ENCODE assay signal across 10 mouse cellular contexts in genomic region chr2:163676321-163676720, GRCm38 (mm10). TPM values are rescaled to one million over a fixed set of nuclear protein-coding genes. Genes with fewer than 3 reads are reported as not detected.
DNase-seq lines count a peak whose midpoint lies in the region; ATAC-seq and TF ChIP-seq lines count a peak whose summit lies in the region.
"Had no signal": no experiment of that assay in that cellular context is flagged by ENCODE, and none has a peak within 500 bp of the region (broad histone marks: within the 10 kb centered on the region; RNA-seq: fewer than 3 reads in every experiment).

No protein-coding gene starts in this region.

- no peak for TF ChIP-seq EP300 in heart, postnatal 0 days (IDR thresholded peaks at IDR 0.05; ENCODE audit: low read depth)
- TF ChIP-seq EP300 in stomach, postnatal 0 days (optimal IDR thresholded peaks at IDR 0.05), result no peak

- H3K36me3 ChIP-seq in heart, postnatal 0 days (replicated peaks; ENCODE audit: control insufficient read depth, insufficient read depth, low read length), result no peaks in the 10 kb centered on the region
- H3K36me3 ChIP-seq in neural tube, embryonic 13.5 days, result no peaks in the 10 kb centered on the region
- no peaks in the 10 kb centered on the region for H3K36me3 ChIP-seq in limb, embryonic 15.5 days
- H3K36me3 ChIP-seq in stomach, postnatal 0 days (ENCODE audit: control insufficient read depth, insufficient read depth, low read length), result no peaks in the 10 kb centered on the region

- no peaks in the 10 kb centered on the region for H3K9me3 ChIP-seq in heart, postnatal 0 days (replicated peaks; ENCODE audit: control insufficient read depth, low read length)
- no peaks in the 10 kb centered on the region for H3K9me3 ChIP-seq in neural tube, embryonic 13.5 days
- no peaks in the 10 kb centered on the region for H3K9me3 ChIP-seq in limb, embryonic 15.5 days
- no peaks in the 10 kb centered on the region for H3K9me3 ChIP-seq in stomach, postnatal 0 days (ENCODE audit: control insufficient read depth, low read length)

- no peak overlapping the region for H3K4me3 ChIP-seq in heart, postnatal 0 days (ENCODE audit: low read depth, low read length)
- H3K4me3 ChIP-seq in neural tube, embryonic 13.5 days, result no peak overlapping the region
- no peak overlapping the region for H3K4me3 ChIP-seq in limb, embryonic 15.5 days
- H3K4me3 ChIP-seq in stomach, postnatal 0 days (ENCODE audit: low read depth, low read length), result no peak overlapping the region

- peak overlapping the region; percentile 75 for H3K27ac ChIP-seq in heart, postnatal 0 days (ENCODE audit: low read depth)
- H3K27ac ChIP-seq in neural tube, embryonic 13.5 days (replicated peaks), result 0 out of 2 replicates have a peak overlapping the region, but pooled peaks have one; percentile 28
- H3K27ac ChIP-seq in limb, embryonic 15.5 days, result peak overlapping the region; percentile 83
- 0 out of 2 replicates have a peak overlapping the region, but pooled peaks have one; percentile 79 for H3K27ac ChIP-seq in stomach, postnatal 0 days (replicated peaks)

- 81% methylated on average over 4 of the region's 4 CpGs for WGBS in heart, postnatal 0 days
- 96% methylated on average over 4 of the region's 4 CpGs for WGBS in neural tube, embryonic 13.5 days
- 88% methylated on average over 4 of the region's 4 CpGs for WGBS in limb, embryonic 15.5 days
- WGBS in stomach, postnatal 0 days, result 85% methylated on average over 4 of the region's 4 CpGs

- no peak overlapping the region for H3K4me2 ChIP-seq in heart, postnatal 0 days (ENCODE audit: low read depth, low read length)
- no peak overlapping the region for H3K4me2 ChIP-seq in neural tube, embryonic 13.5 days
- no peak overlapping the region for H3K4me2 ChIP-seq in limb, embryonic 15.5 days
- no peak overlapping the region for H3K4me2 ChIP-seq in stomach, postnatal 0 days (replicated peaks; ENCODE audit: low read depth)

- intact Hi-C loops in left cerebral cortex, postnatal 25 days (cut with DNase I), result loop anchor here (5.0 kb wide), 1 partner anchor 41 kb away; no protein-coding TSS in a partner anchor

- H3K4me1 ChIP-seq in heart, postnatal 0 days (ENCODE audit: control insufficient read depth, insufficient read depth), result peaks cover 35% of the 10 kb centered on the region
- H3K4me1 ChIP-seq in neural tube, embryonic 13.5 days (replicated peaks), result peaks cover 24% of the 10 kb centered on the region
- H3K4me1 ChIP-seq in limb, embryonic 15.5 days, result peaks cover 33% of the 10 kb centered on the region
- peaks cover 11% of the 10 kb centered on the region; the same call in 1 of the 2 replicates for H3K4me1 ChIP-seq in stomach, postnatal 0 days (replicated peaks; ENCODE audit: control insufficient read depth, insufficient read depth)

- no peak for ATAC-seq in heart, postnatal 0 days (ENCODE audit: insufficient read depth, low read depth)
- no peak for ATAC-seq in neural tube, embryonic 13.5 days (ENCODE audit: low read depth)
- ATAC-seq in limb, embryonic 15.5 days (ENCODE audit: insufficient number of reproducible peaks, low FRiP score, low TSS enrichment, low read depth), result no peak
- no peak for ATAC-seq in stomach, postnatal 0 days (ENCODE audit: low FRiP score, low TSS enrichment)

- no peaks in the 10 kb centered on the region for H3K27me3 ChIP-seq in heart, postnatal 0 days (ENCODE audit: control insufficient read depth, insufficient read depth, low read length)
- no peaks in the 10 kb centered on the region for H3K27me3 ChIP-seq in neural tube, embryonic 13.5 days
- no peaks in the 10 kb centered on the region for H3K27me3 ChIP-seq in limb, embryonic 15.5 days
- H3K27me3 ChIP-seq in stomach, postnatal 0 days (ENCODE audit: control insufficient read depth, insufficient read depth, low read length), result no peaks in the 10 kb centered on the region

- no peak for DNase-seq in heart, postnatal 0 days (ENCODE audit: low spot score)
- DNase-seq in heart, adult 11 months, result no peak
- no peak for DNase-seq in neural tube, embryonic 10.5 days (ENCODE audit: extremely low spot score, low spot score)
- DNase-seq in stomach, postnatal 0 days (ENCODE audit: low spot score), result no peak
- DNase-seq in gastrocnemius, adult 8-10 months (ENCODE audit: low spot score in 2 of 2), result no peak
- no peak for DNase-seq in left cerebral cortex, postnatal 25 days (ENCODE audit: low spot score in 2 of 2)
- DNase-seq: kidney, adult 9 months; thymus, postnatal 4 days had no signal

- H3K9ac ChIP-seq in heart, postnatal 0 days (replicated peaks; ENCODE audit: low read depth, low read length), result no peak overlapping the region
- H3K9ac ChIP-seq in neural tube, embryonic 13.5 days, result 0 out of 2 replicates have a peak overlapping the region, but pooled peaks have one; percentile 12
- H3K9ac ChIP-seq in limb, embryonic 15.5 days, result no peak overlapping the region
- H3K9ac ChIP-seq in stomach, postnatal 0 days (ENCODE audit: low read length), result no peak overlapping the region

- TF ChIP-seq CTCF in heart, postnatal 0 days (IDR thresholded peaks at IDR 0.05; ENCODE audit: low read depth), result no peak
- no peak for TF ChIP-seq CTCF in stomach, postnatal 0 days (IDR thresholded peaks at IDR 0.05; ENCODE audit: low read depth)

RNA-seq across cellular contexts. Expression of gene Pkig, which starts 18.1 kb away (rescaled TPM):
- total RNA-seq in heart, postnatal 0 days (2014; rRNA removed; ENCODE audit: low replicate concordance), result 363 and 431 TPM in 2 replicates
- 495 and 511 TPM in 2 replicates for polyA plus RNA-seq in heart, postnatal 0 days (2015; fragmentation: Nextera tagmentation; extraction: Ambion mirVana)
- 116 and 123 TPM in 2 replicates for polyA plus RNA-seq in neural tube, embryonic 13.5 days (2015; fragmentation: Nextera tagmentation; extraction: Ambion mirVana)
- polyA plus RNA-seq in limb, embryonic 15.5 days (2015; fragmentation: Nextera tagmentation; extraction: Ambion mirVana), result 119 and 151 TPM in 2 replicates
- 60.9 and 66.3 TPM in 2 replicates for polyA plus RNA-seq in stomach, postnatal 0 days (2015; fragmentation: Nextera tagmentation; extraction: Ambion mirVana)
- 100 to 1,000 TPM; 102 to 111 (median 107) TPM for total RNA-seq in gastrocnemius, adult 8-10 months (2022)
- 100 to 1,000 TPM; 132 to 133 TPM for total RNA-seq in left cerebral cortex, postnatal 25 days (2021)

RNA-seq across cellular contexts. Expression of gene Serinc3, which starts 31.4 kb away (rescaled TPM):
- total RNA-seq in heart, postnatal 0 days (2014; rRNA removed; ENCODE audit: low replicate concordance), result 181 and 193 TPM in 2 replicates
- polyA plus RNA-seq in heart, postnatal 0 days (2015; fragmentation: Nextera tagmentation; extraction: Ambion mirVana), result 61.3 and 62.4 TPM in 2 replicates
- polyA plus RNA-seq in neural tube, embryonic 13.5 days (2015; fragmentation: Nextera tagmentation; extraction: Ambion mirVana), result 36.8 and 39.1 TPM in 2 replicates
- polyA plus RNA-seq in limb, embryonic 15.5 days (2015; fragmentation: Nextera tagmentation; extraction: Ambion mirVana), result 40.3 and 41.3 TPM in 2 replicates
- 35.8 and 36.4 TPM in 2 replicates for polyA plus RNA-seq in stomach, postnatal 0 days (2015; fragmentation: Nextera tagmentation; extraction: Ambion mirVana)
- 100 to 1,000 TPM in 3 of 4 experiments, 10 to 100 TPM in 1; 88.8 to 135 (median 117) TPM for total RNA-seq in gastrocnemius, adult 8-10 months (2022)
- 100 to 1,000 TPM; 243 to 244 TPM for total RNA-seq in left cerebral cortex, postnatal 25 days (2021)

Comparison
In these comparisons a context has a peak if more than half of its experiments do, and no peak if none do; other contexts are left out.
1. H3K27ac ChIP-seq: peak in every context shown above with its lines; median percentile 83 in limb, embryonic 15.5 days; 79 in stomach, postnatal 0 days; 75 in heart, postnatal 0 days; 28 in neural tube, embryonic 13.5 days.